ENCODE assay signal across 17 mouse cellular contexts in genomic region chr1:151171572-151172461, GRCm38 (mm10). TPM values are rescaled to one million over a fixed set of nuclear protein-coding genes. Genes with fewer than 3 reads are reported as not detected.
A peak's percentile ranks its signal among the peaks of the same experiment; 100 is the strongest.
DNase-seq lines count a peak whose midpoint lies in the region; ATAC-seq and TF ChIP-seq lines count a peak whose summit lies in the region.
"Had no signal": no experiment of that assay in that cellular context is flagged by ENCODE, and none has a peak within 500 bp of the region (broad histone marks: within the 10 kb centered on the region; RNA-seq: fewer than 3 reads in every experiment).

No protein-coding gene starts in this region.

- H3K9me3 ChIP-seq in liver, embryonic 11.5 days (ENCODE audit: control insufficient read depth, low read length): no peaks in the 10 kb centered on the region
- H3K9me3 ChIP-seq: limb, embryonic 10.5 days had no signal

- no peak overlapping the region for H3ac ChIP-seq in myocyte (ENCODE audit: control insufficient read depth, insufficient read length)

- peak; percentile 6 for DNase-seq in gastrocnemius, postnatal 25 days
- no peak for DNase-seq in gastrocnemius, postnatal 4 days (ENCODE audit: low spot score in 2 of 2)
- DNase-seq in liver, adult 2 months (ENCODE audit: extremely low read depth, low read depth, low spot score): peak; percentile 58
- DNase-seq in liver, embryonic 11.5 days (ENCODE audit: low spot score): no peak
- peak; percentile 52 for DNase-seq in ZHBTc4 (ENCODE audit: low read depth, low spot score)
- DNase-seq: cerebellum, adult 11-12 months; liver, postnatal 0 days had no signal

- no peak for TF ChIP-seq POLR2A in liver, adult 2 months (IDR thresholded peaks at IDR 0.05; ENCODE audit: extremely low read depth, insufficient read depth, low read length)
- TF ChIP-seq POLR2A in myocyte (IDR thresholded peaks at IDR 0.05; ENCODE audit: insufficient read length, low read depth): no peak

- H3K36me3 ChIP-seq in liver, adult 2 months (ENCODE audit: control insufficient read depth, insufficient read depth, low read length): no peaks in the 10 kb centered on the region
- no peaks in the 10 kb centered on the region for H3K36me3 ChIP-seq in liver, embryonic 11.5 days (ENCODE audit: control insufficient read depth, insufficient read depth, low read length)
- no peaks in the 10 kb centered on the region for H3K36me3 ChIP-seq in myocyte (ENCODE audit: control insufficient read depth, insufficient read depth)
- H3K36me3 ChIP-seq: limb, embryonic 10.5 days had no signal

- H3K4me2 ChIP-seq in liver, embryonic 11.5 days: no peak overlapping the region
- peak overlapping the region; percentile 68 for H3K4me2 ChIP-seq in myocyte (ENCODE audit: low read depth)

- H3K4me1 ChIP-seq in liver, adult 2 months (ENCODE audit: control insufficient read depth, insufficient read depth, low read length): peaks cover 4% of the 10 kb centered on the region; the same call in 1 of the 2 replicates
- peaks cover 16% of the 10 kb centered on the region for H3K4me1 ChIP-seq in liver, embryonic 11.5 days (replicated peaks; ENCODE audit: control insufficient read depth, insufficient read depth, low read length)

- TF ChIP-seq CTCF in liver, adult 2 months (IDR thresholded peaks at IDR 0.05; ENCODE audit: low read depth, low read length): no peak

- H3K27ac ChIP-seq in liver, adult 2 months (replicated peaks; ENCODE audit: insufficient read depth, low read depth, low read length): no peak overlapping the region
- H3K27ac ChIP-seq in liver, embryonic 11.5 days (ENCODE audit: low read depth, low read length): no peak overlapping the region
- H3K27ac ChIP-seq: limb, embryonic 10.5 days had no signal

- H3K79me2 ChIP-seq in liver, adult 2 months (ENCODE audit: control insufficient read depth, insufficient read depth, low read length): no peaks in the 10 kb centered on the region
- no peaks in the 10 kb centered on the region for H3K79me2 ChIP-seq in myocyte (ENCODE audit: control insufficient read depth, insufficient read depth)

- no peak overlapping the region for H3K9ac ChIP-seq in liver, adult 2 months (ENCODE audit: low read depth, low read length)
- no peak overlapping the region for H3K9ac ChIP-seq in liver, embryonic 11.5 days (ENCODE audit: low read depth, low read length)
- H3K9ac ChIP-seq: liver, postnatal 0 days had no signal

- no peaks in the 10 kb centered on the region for H3K27me3 ChIP-seq in liver, adult 2 months (ENCODE audit: control insufficient read depth, insufficient read depth, low read length)
- H3K27me3 ChIP-seq in liver, embryonic 11.5 days (replicated peaks; ENCODE audit: control insufficient read depth, insufficient read depth, low read length): no peaks in the 10 kb centered on the region
- H3K27me3 ChIP-seq in myocyte (ENCODE audit: control insufficient read depth, insufficient read depth, insufficient read length): no peaks in the 10 kb centered on the region

- ATAC-seq in liver, embryonic 11.5 days (replicated peaks; ENCODE audit: low FRiP score): no peak
- ATAC-seq in erythroid progenitor cell, adult 5-6 weeks (replicated peaks; ENCODE audit: low FRiP score, poor library complexity, severe bottlenecking): no peak
- ATAC-seq: inflammation-experienced regulatory T-cells, adult 6 months; liver, postnatal 0 days had no signal

- WGBS in liver, adult 2 months: 93% methylated on average over 2 of the region's 2 CpGs
- 60% methylated on average over 2 of the region's 2 CpGs for WGBS in liver, embryonic 11.5 days

- H3K4me3 ChIP-seq in liver, adult 2 months (ENCODE audit: insufficient read depth, low read depth, low read length): no peak overlapping the region
- H3K4me3 ChIP-seq in liver, embryonic 11.5 days (ENCODE audit: low read depth, low read length): no peak overlapping the region
- H3K4me3 ChIP-seq in myocyte: no peak overlapping the region
- H3K4me3 ChIP-seq: limb, embryonic 10.5 days had no signal

TF ChIP-seq in myocyte, 11 proteins besides CTCF, POLR2A, EP300 and RAD21:
- TF ChIP-seq MYOD1 (IDR thresholded peaks at IDR 0.05; ENCODE audit: control insufficient read depth in 1 of 3, insufficient read length in 2 of 3, low read depth in 2 of 3): peak in 2 of 3 experiments; percentile 29 to 53
- no peak for TF ChIP-seq POLR2AphosphoS2 (IDR thresholded peaks at IDR 0.05; ENCODE audit: insufficient read length, low read depth)
- TF ChIP-seq MYOG (IDR thresholded peaks at IDR 0.05; ENCODE audit: control insufficient read depth in 1 of 3, insufficient read depth in 1 of 3, insufficient read length in 2 of 3, low read depth in 2 of 3): peak in 1 of 3 experiments; percentile 33

RNA-seq across cellular contexts. Expression of gene Gm47985, which starts 10.5 kb away (rescaled TPM):
- total RNA-seq in gastrocnemius, postnatal 25 days (2021): not detected
- total RNA-seq in gastrocnemius, postnatal 4 days (2021): under 1 TPM; 0.16 to 0.47 TPM
- not detected in 2 replicates for total RNA-seq in liver, adult 2 months (2014; rRNA removed)
- polyA plus RNA-seq in liver, adult 2 months (2012; rRNA removed): not detected in 2 replicates
- polyA plus RNA-seq in liver, embryonic 11.5 days (2014; fragmentation: Nextera tagmentation; extraction: Ambion mirVana): 1.7 and 1.9 TPM in 2 replicates
- polyA plus RNA-seq in myocyte (2012; fragmentation: generic; extraction: Trizol): 0.12 TPM
- not detected in 2 replicates for total RNA-seq in erythroid progenitor cell, adult 5-6 weeks (2015; ENCODE audit: low replicate concordance)
- total RNA-seq in erythroid progenitor cell, adult 5-6 weeks (2017; ENCODE audit: low replicate concordance): 1.5 and 2.2 TPM in 2 replicates
- total RNA-seq: adrenal gland, adult 18-20 months; ES-E14; layer of hippocampus, postnatal 10 days had no signal

RNA-seq across cellular contexts. Expression of gene Gm8947, which starts 20.4 kb away (rescaled TPM):
- total RNA-seq in gastrocnemius, postnatal 25 days (2021): under 1 TPM in 1 of 2 experiments, not detected in 1; 0.26 TPM
- total RNA-seq in gastrocnemius, postnatal 4 days (2021): not detected
- not detected in 2 replicates for total RNA-seq in liver, adult 2 months (2014; rRNA removed)
- polyA plus RNA-seq in liver, adult 2 months (2012; rRNA removed): not detected in 2 replicates
- 0.55 and 1.1 TPM in 2 replicates for polyA plus RNA-seq in liver, embryonic 11.5 days (2014; fragmentation: Nextera tagmentation; extraction: Ambion mirVana)
- polyA plus RNA-seq in myocyte (2012; fragmentation: generic; extraction: Trizol): 0.13 TPM
- 5.0 TPM in 1 of 2 replicates, not detected in the other for total RNA-seq in erythroid progenitor cell, adult 5-6 weeks (2015; ENCODE audit: low replicate concordance)
- 1.0 TPM in 1 of 2 replicates, not detected in the other for total RNA-seq in erythroid progenitor cell, adult 5-6 weeks (2017; ENCODE audit: low replicate concordance)
- total RNA-seq: adrenal gland, adult 18-20 months; layer of hippocampus, postnatal 10 days had no signal
- polyA plus RNA-seq: heart, embryonic 16.5 days; inflammation-experienced regulatory T-cells, adult 6 months; limb, embryonic 10.5 days had no signal

RNA-seq across cellular contexts. Expression of gene Gm47995, which starts 26.4 kb away (rescaled TPM):
- total RNA-seq in gastrocnemius, postnatal 25 days (2021): not detected
- total RNA-seq in gastrocnemius, postnatal 4 days (2021): not detected
- total RNA-seq in liver, adult 2 months (2014; rRNA removed): not detected in 2 replicates
- polyA plus RNA-seq in liver, adult 2 months (2012; rRNA removed): not detected in 2 replicates
- 0.36 and 0.52 TPM in 2 replicates for polyA plus RNA-seq in liver, embryonic 11.5 days (2014; fragmentation: Nextera tagmentation; extraction: Ambion mirVana)
- 0.23 TPM for polyA plus RNA-seq in myocyte (2012; fragmentation: generic; extraction: Trizol)
- total RNA-seq in erythroid progenitor cell, adult 5-6 weeks (2015; ENCODE audit: low replicate concordance): not detected in 2 replicates
- 5.4 TPM in 1 of 2 replicates, not detected in the other for total RNA-seq in erythroid progenitor cell, adult 5-6 weeks (2017; ENCODE audit: low replicate concordance)
- total RNA-seq: adrenal gland, adult 18-20 months; layer of hippocampus, postnatal 10 days had no signal
- polyA plus RNA-seq: heart, embryonic 16.5 days; inflammation-experienced regulatory T-cells, adult 6 months; limb, embryonic 10.5 days had no signal

RNA-seq across cellular contexts. Expression of gene 3110040M04Rik, which starts 32.1 kb away (rescaled TPM):
- not detected for total RNA-seq in gastrocnemius, postnatal 25 days (2021)
- total RNA-seq in gastrocnemius, postnatal 4 days (2021): not detected
- not detected in 2 replicates for total RNA-seq in liver, adult 2 months (2014; rRNA removed)
- polyA plus RNA-seq in liver, adult 2 months (2012; rRNA removed): not detected in 2 replicates
- polyA plus RNA-seq in liver, embryonic 11.5 days (2014; fragmentation: Nextera tagmentation; extraction: Ambion mirVana): 1.0 and 1.2 TPM in 2 replicates
- polyA plus RNA-seq in myocyte (2012; fragmentation: generic; extraction: Trizol): 0.30 TPM
- not detected in 2 replicates for total RNA-seq in erythroid progenitor cell, adult 5-6 weeks (2015; ENCODE audit: low replicate concordance)
- total RNA-seq in erythroid progenitor cell, adult 5-6 weeks (2017; ENCODE audit: low replicate concordance): not detected in 2 replicates
- total RNA-seq: adrenal gland, adult 18-20 months; layer of hippocampus, postnatal 10 days had no signal
- polyA plus RNA-seq: heart, embryonic 16.5 days; inflammation-experienced regulatory T-cells, adult 6 months; limb, embryonic 10.5 days; spleen, adult 2 months had no signal

RNA-seq across cellular contexts. Expression of gene Gm47996, which starts 38.1 kb away (rescaled TPM):
- total RNA-seq in gastrocnemius, postnatal 25 days (2021): under 1 TPM in 1 of 2 experiments, not detected in 1; 0.35 TPM
- total RNA-seq in gastrocnemius, postnatal 4 days (2021): not detected
- total RNA-seq in liver, adult 2 months (2014; rRNA removed): not detected in 2 replicates
- not detected in 2 replicates for polyA plus RNA-seq in liver, adult 2 months (2012; rRNA removed)
- polyA plus RNA-seq in liver, embryonic 11.5 days (2014; fragmentation: Nextera tagmentation; extraction: Ambion mirVana): 0.26 and 0.27 TPM in 2 replicates
- 0.14 TPM for polyA plus RNA-seq in myocyte (2012; fragmentation: generic; extraction: Trizol)
- not detected in 2 replicates for total RNA-seq in erythroid progenitor cell, adult 5-6 weeks (2015; ENCODE audit: low replicate concordance)
- not detected in 2 replicates for total RNA-seq in erythroid progenitor cell, adult 5-6 weeks (2017; ENCODE audit: low replicate concordance)
- total RNA-seq: adrenal gland, adult 18-20 months; layer of hippocampus, postnatal 10 days; megakaryocyte, adult 5-6 weeks had no signal
- polyA plus RNA-seq: heart, embryonic 16.5 days; inflammation-experienced regulatory T-cells, adult 6 months had no signal

Comparison
In these comparisons a context has a peak if more than half of its experiments do, and no peak if none do; other contexts are left out.
1. DNase-seq: peak in gastrocnemius, postnatal 25 days (single experiment), liver, adult 2 months (single experiment) and ZHBTc4 (single experiment); none in gastrocnemius, postnatal 4 days (0 of 2) and liver, embryonic 11.5 days (single experiment).